Mouse (Mus musculus) lung, postnatal 4 days (tissue): ENCODE results near the gene Dand5.

Source experiments
- DNase-seq, 2 experiments: peaks; one replicate each; pipeline ENCODE4 v3.0.0; 2021

Gene Dand5

GRCm38 (mm10) chr8:84768343-84769095 lies 54.1 kb downstream of the Dand5 start:
- DNase-seq, result no peak

GRCm38 (mm10) chr8:84767221-84767620 lies 55.4 kb downstream of the Dand5 start:
- no peak for DNase-seq

GRCm38 (mm10) chr8:84766422-84766821 lies 56.2 kb downstream of the Dand5 start:
- DNase-seq, result peak in 1 of 2 experiments; percentile 25

GRCm38 (mm10) chr8:84765629-84766028 lies 57.0 kb downstream of the Dand5 start:
- peak in 1 of 2 experiments; percentile 27 for DNase-seq
